In genomic region chr9:35127147-35127546, GRCm38 (mm10) we compare ENCODE assay signal across 10 mouse cellular contexts. TPM values are rescaled to one million over a fixed set of nuclear protein-coding genes. Genes with fewer than 3 reads are reported as not detected.
DNase-seq lines count a peak whose midpoint lies in the region; ATAC-seq and TF ChIP-seq lines count a peak whose summit lies in the region.
"Had no signal": no experiment of that assay in that cellular context is flagged by ENCODE, and none has a peak within 500 bp of the region (broad histone marks: within the 10 kb centered on the region; RNA-seq: fewer than 3 reads in every experiment).

No protein-coding gene starts in this region.

- H3K27me3 ChIP-seq in spleen, adult 2 months (ENCODE audit: control insufficient read depth, insufficient read depth, low read length), result no peaks in the 10 kb centered on the region
- no peaks in the 10 kb centered on the region for H3K27me3 ChIP-seq in liver, embryonic 13.5 days
- H3K27me3 ChIP-seq in small intestine, adult 2 months (ENCODE audit: control insufficient read depth, insufficient read depth, low read length), result no peaks in the 10 kb centered on the region
- H3K27me3 ChIP-seq: forebrain, embryonic 12.5 days had no signal

- TF ChIP-seq CTCF in spleen, adult 2 months (IDR thresholded peaks at IDR 0.05; ENCODE audit: extremely low read depth, insufficient read depth, insufficient read length, insufficient replicate concordance), result no peak
- TF ChIP-seq CTCF in small intestine, adult 2 months (IDR thresholded peaks at IDR 0.05; ENCODE audit: extremely low read depth, insufficient read length, insufficient replicate concordance, low read depth, low read length), result no peak

- H3K9me3 ChIP-seq in liver, embryonic 13.5 days (replicated peaks), result no peaks in the 10 kb centered on the region
- H3K9me3 ChIP-seq: forebrain, embryonic 12.5 days had no signal

- H3K36me3 ChIP-seq in spleen, adult 2 months (ENCODE audit: control insufficient read depth, insufficient read depth, low read length), result peaks cover 5% of the 10 kb centered on the region
- peaks cover 67% of the 10 kb centered on the region for H3K36me3 ChIP-seq in liver, embryonic 13.5 days
- H3K36me3 ChIP-seq in small intestine, adult 2 months (ENCODE audit: control insufficient read depth, insufficient read depth, low read length), result 0 out of 2 replicates have a peak, but pooled peaks cover 2% of the 10 kb centered on the region

- peaks cover 32% of the 10 kb centered on the region for H3K4me1 ChIP-seq in spleen, adult 2 months (ENCODE audit: control insufficient read depth, insufficient read depth, insufficient read length)
- peaks cover 81% of the 10 kb centered on the region for H3K4me1 ChIP-seq in liver, embryonic 13.5 days (replicated peaks)
- peaks cover 66% of the 10 kb centered on the region for H3K4me1 ChIP-seq in small intestine, adult 2 months (ENCODE audit: control insufficient read depth, insufficient read depth, insufficient read length, low read length)
- H3K4me1 ChIP-seq: forebrain, embryonic 12.5 days had no signal

- H3K27ac ChIP-seq in spleen, adult 2 months (ENCODE audit: insufficient read depth, low read length), result 0 out of 2 replicates have a peak overlapping the region, but pooled peaks have one; percentile 50
- peak overlapping the region; percentile 97 for H3K27ac ChIP-seq in liver, embryonic 13.5 days
- H3K27ac ChIP-seq in small intestine, adult 2 months (ENCODE audit: insufficient read depth, low read depth, low read length), result peak overlapping the region; percentile 51; the same call in 1 of the 2 replicates
- H3K27ac ChIP-seq: forebrain, embryonic 12.5 days had no signal

- H3K9ac ChIP-seq in liver, embryonic 13.5 days, result no peak overlapping the region
- H3K9ac ChIP-seq: forebrain, embryonic 12.5 days had no signal

- no peak for TF ChIP-seq POLR2A in spleen, adult 2 months (IDR thresholded peaks at IDR 0.05; ENCODE audit: low read depth, low read length)
- no peak for TF ChIP-seq POLR2A in small intestine, adult 2 months (IDR thresholded peaks at IDR 0.05; ENCODE audit: low read depth, low read length)

- no peak for ATAC-seq in liver, embryonic 13.5 days (ENCODE audit: low read depth)

- WGBS in spleen, adult 2 months, result 80% methylated on average over 6 of the region's 6 CpGs
- 71% methylated on average over 6 of the region's 6 CpGs for WGBS in liver, embryonic 13.5 days (ENCODE audit: insufficient replicate concordance)
- WGBS in small intestine, adult 2 months, result 59% methylated on average over 6 of the region's 6 CpGs

- no peak overlapping the region for H3K4me3 ChIP-seq in spleen, adult 2 months (ENCODE audit: extremely low read depth, insufficient read depth, insufficient read length)
- no peak overlapping the region for H3K4me3 ChIP-seq in liver, embryonic 13.5 days (replicated peaks)
- H3K4me3 ChIP-seq in small intestine, adult 2 months (ENCODE audit: low read depth, low read length), result no peak overlapping the region
- H3K4me3 ChIP-seq: forebrain, embryonic 12.5 days had no signal

- DNase-seq in adrenal gland, postnatal 10 days, result peak; percentile 62
- no peak for DNase-seq in adrenal gland, postnatal 4 days (ENCODE audit: low spot score in 2 of 2)
- DNase-seq in spleen, adult 2 months (ENCODE audit: low read depth in 1 of 2, low spot score in 2 of 2), result no peak
- DNase-seq in spleen, postnatal 4 days (ENCODE audit: low spot score in 2 of 2), result no peak
- no peak for DNase-seq in liver, embryonic 13.5 days
- no peak for DNase-seq in spleen, postnatal 14 days (ENCODE audit: low spot score in 2 of 2)
- no peak for DNase-seq in thymus, adult 18-20 months
- DNase-seq: layer of hippocampus, adult 9-11 months had no signal

- H3K4me2 ChIP-seq in liver, embryonic 13.5 days, result no peak overlapping the region
- H3K4me2 ChIP-seq: forebrain, embryonic 12.5 days had no signal

RNA-seq across cellular contexts. Expression of gene St3gal4, which starts 8.1 kb away (rescaled TPM):
- 10 to 100 TPM; 39.2 to 40.2 TPM for total RNA-seq in adrenal gland, postnatal 10 days (2021)
- total RNA-seq in adrenal gland, postnatal 4 days (2021), result 10 to 100 TPM; 31.1 to 38.5 TPM
- 10.3 and 11.6 TPM in 2 replicates for polyA plus RNA-seq in spleen, adult 2 months (2012; rRNA removed)
- polyA plus RNA-seq in liver, embryonic 13.5 days (2015; fragmentation: Nextera tagmentation; extraction: Ambion mirVana), result 24.1 and 26.1 TPM in 2 replicates
- 97.6 and 354 TPM in 2 replicates for polyA plus RNA-seq in small intestine, adult 2 months (2012; rRNA removed)

RNA-seq across cellular contexts. Expression of gene Dcps, which starts 48.7 kb away (rescaled TPM):
- total RNA-seq in adrenal gland, postnatal 10 days (2021), result 10 to 100 TPM; 25.3 to 29.3 TPM
- 10 to 100 TPM; 34.9 to 35.8 TPM for total RNA-seq in adrenal gland, postnatal 4 days (2021)
- 27.0 and 36.0 TPM in 2 replicates for polyA plus RNA-seq in spleen, adult 2 months (2012; rRNA removed)
- 58.6 and 62.9 TPM in 2 replicates for polyA plus RNA-seq in liver, embryonic 13.5 days (2015; fragmentation: Nextera tagmentation; extraction: Ambion mirVana)
- polyA plus RNA-seq in small intestine, adult 2 months (2012; rRNA removed), result 9.4 and 18.4 TPM in 2 replicates
